Mouse (Mus musculus): ENCODE data around the gene Tyro3. TPM values are rescaled to one million over a fixed set of nuclear protein-coding genes. Genes with fewer than 3 reads are reported as not detected.
A peak's percentile ranks its signal among the peaks of the same experiment; 100 is the strongest.

Gene Tyro3
- polyA plus RNA-seq (2014; fragmentation: Nextera tagmentation; extraction: Ambion mirVana) = 19.0 and 21.9 TPM in 2 replicates

- no peak for DNase-seq
- Histone ChIP-seq H3K9ac (no peak within 1 kb of the TSS), H3K4me2 (no peak within 1 kb of the TSS), H3K4me3 (ENCODE audit: low read depth, low read length) (no peak within 1 kb of the TSS), H3K36me3 (ENCODE audit: insufficient read depth) (no peaks in the 10 kb centered on the region), H3K4me1 (ENCODE audit: insufficient read depth) (0 out of 2 replicates have a peak, but pooled peaks cover 3% of the 10 kb centered on the region), H3K27ac (ENCODE audit: low read depth) (no peak within 1 kb of the TSS), H3K9me3 (ENCODE audit: low read depth, low read length) (no peaks in the 10 kb centered on the region), H3K27me3 (ENCODE audit: insufficient read depth, low read length) (no peaks in the 10 kb centered on the region)
- no peak for TF ChIP-seq CTCF (IDR thresholded peaks at IDR 0.05; ENCODE audit: low read depth)
- 52% methylated on average over 5 of the region's 5 CpGs for WGBS
- ATAC-seq (ENCODE audit: insufficient read depth) = no peak
Measured at GRCm38 (mm10) chr2:119797279-119797783, at the start of gene Tyro3. TSS of gene Tyro3 (plus strand) at chr2:119797733.

GRCm38 (mm10) chr2:119749260-119749659 lies 48.3 kb upstream of the Tyro3 start:
- H3K4me1 ChIP-seq (ENCODE audit: insufficient read depth) = peaks cover 3% of the 10 kb centered on the region; the same call in 1 of the 2 replicates
- WGBS = 60% methylated on average over 13 of the region's 13 CpGs
- DNase-seq (no peak), ATAC-seq (ENCODE audit: insufficient read depth) (no peak)
- no peak overlapping the region for H3K27ac ChIP-seq (ENCODE audit: low read depth)
- peaks cover 11% of the 10 kb centered on the region; the same call in 1 of the 2 replicates for H3K27me3 ChIP-seq (ENCODE audit: insufficient read depth, low read length)
- H3K9me3 ChIP-seq (ENCODE audit: low read depth, low read length) = no peaks in the 10 kb centered on the region
- no peak overlapping the region for H3K9ac ChIP-seq
- no peak overlapping the region for H3K4me2 ChIP-seq
- no peaks in the 10 kb centered on the region for H3K36me3 ChIP-seq (ENCODE audit: insufficient read depth)
- no peak overlapping the region for H3K4me3 ChIP-seq (ENCODE audit: low read depth, low read length)
- TF ChIP-seq CTCF (IDR thresholded peaks at IDR 0.05; ENCODE audit: low read depth) = no peak

DNA sequence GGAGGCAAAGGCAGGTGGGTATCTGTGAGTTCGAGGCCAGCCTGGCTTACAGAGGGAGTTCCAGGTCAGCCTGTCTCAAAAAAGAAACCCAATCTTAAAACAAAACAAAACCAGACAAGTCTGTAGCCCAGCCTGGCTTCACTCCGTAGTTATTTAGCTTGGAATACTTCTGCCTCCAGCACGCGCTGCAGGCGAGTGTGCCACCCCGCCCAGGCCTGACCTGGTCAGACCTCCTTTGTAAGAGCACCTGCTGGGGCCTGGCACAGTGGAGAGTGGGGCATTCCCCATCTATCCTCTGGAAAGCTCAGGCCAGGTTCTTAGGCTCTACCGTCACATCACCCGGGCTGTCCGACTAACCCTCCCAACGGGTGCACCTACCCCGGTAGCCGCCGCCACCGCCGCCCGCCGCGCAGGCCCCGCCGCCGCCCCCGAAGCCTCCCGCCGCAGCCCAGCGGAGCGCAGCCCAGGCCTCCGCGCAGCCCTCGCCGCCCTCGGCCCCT lies 39.9 kb upstream of the Tyro3 start:
- no peak for ATAC-seq (ENCODE audit: insufficient read depth)

DNA sequence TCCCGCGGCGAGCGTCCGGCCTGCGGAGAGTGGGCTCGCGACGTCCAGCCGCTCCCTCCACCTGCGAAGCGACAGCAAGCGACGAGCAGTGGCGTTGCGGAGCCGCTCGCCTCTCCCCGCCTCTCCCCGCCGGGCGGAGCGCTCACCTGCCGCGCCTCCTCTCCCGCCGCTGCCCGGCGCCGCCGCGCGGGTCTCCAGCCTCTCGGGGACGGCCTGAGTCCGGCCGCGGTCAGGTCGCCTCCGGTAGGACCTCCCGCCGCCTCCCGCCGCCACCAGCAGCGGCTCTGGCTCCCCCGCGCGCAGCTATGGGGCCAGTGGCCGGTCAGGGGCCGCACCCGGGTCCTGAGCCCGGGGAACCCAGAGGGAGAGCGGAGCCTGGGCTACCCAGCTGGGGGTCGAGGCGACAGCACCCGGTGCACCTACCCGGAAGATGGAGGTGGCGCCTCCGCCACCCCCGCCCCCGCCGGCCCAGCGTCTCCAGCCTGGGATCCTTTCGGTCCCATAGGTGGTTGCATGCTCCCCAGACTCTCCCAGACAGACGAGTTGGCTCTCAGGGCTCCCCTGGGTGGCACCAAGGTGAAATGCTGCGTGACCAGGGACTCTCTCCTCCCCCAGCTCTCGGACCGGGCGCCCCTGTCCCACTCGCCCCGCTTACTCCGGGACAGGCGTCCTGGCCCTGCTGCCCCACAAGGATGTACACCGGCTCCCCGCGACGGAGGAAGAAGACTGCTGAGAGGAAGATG lies 39.3 kb upstream of the Tyro3 start:
- no peak for ATAC-seq (ENCODE audit: insufficient read depth)
- H3K27ac ChIP-seq (ENCODE audit: low read depth) = no peak overlapping the region
- H3K4me2 ChIP-seq = peak overlapping the region; percentile 98
- no peak for TF ChIP-seq CTCF (IDR thresholded peaks at IDR 0.05; ENCODE audit: low read depth)
- DNase-seq = peak; percentile 34
- H3K27me3 ChIP-seq (ENCODE audit: insufficient read depth, low read length) = peaks cover 47% of the 10 kb centered on the region
- H3K4me3 ChIP-seq (ENCODE audit: low read depth, low read length) = peak overlapping the region; percentile 59
- no peaks in the 10 kb centered on the region for H3K4me1 ChIP-seq (ENCODE audit: insufficient read depth)
- peaks cover under 1% of the 10 kb centered on the region for H3K36me3 ChIP-seq (ENCODE audit: insufficient read depth)
- no peaks in the 10 kb centered on the region for H3K9me3 ChIP-seq (ENCODE audit: low read depth, low read length)
- peak overlapping the region; percentile 46 for H3K9ac ChIP-seq
- WGBS = under 1% methylated on average over 73 of the region's 77 CpGs

More for the DNA sequence above, 39.9 kb upstream of the Tyro3 start:
- 2% methylated on average over 27 of the region's 31 CpGs for WGBS
- Histone ChIP-seq H3K27ac (ENCODE audit: low read depth) (no peak overlapping the region), H3K9me3 (ENCODE audit: low read depth, low read length) (no peaks in the 10 kb centered on the region), H3K27me3 (ENCODE audit: insufficient read depth, low read length) (peaks cover 47% of the 10 kb centered on the region), H3K36me3 (ENCODE audit: insufficient read depth) (no peaks in the 10 kb centered on the region), H3K4me3 (ENCODE audit: low read depth, low read length) (peak overlapping the region; percentile 59), H3K4me1 (ENCODE audit: insufficient read depth) (no peaks in the 10 kb centered on the region), H3K9ac (peak overlapping the region; percentile 46), H3K4me2 (peak overlapping the region; percentile 98)
- no peak for TF ChIP-seq CTCF (IDR thresholded peaks at IDR 0.05; ENCODE audit: low read depth)
- peak; percentile 10 for DNase-seq

- H3K36me3 ChIP-seq (ENCODE audit: insufficient read depth) = peaks cover 7% of the 10 kb centered on the region
- peaks cover 47% of the 10 kb centered on the region for H3K27me3 ChIP-seq (ENCODE audit: insufficient read depth, low read length)
- H3K27ac ChIP-seq (ENCODE audit: low read depth) = no peak overlapping the region
- DNase-seq (no peak), ATAC-seq (ENCODE audit: insufficient read depth) (no peak)
- no peaks in the 10 kb centered on the region for H3K9me3 ChIP-seq (ENCODE audit: low read depth, low read length)
- peak overlapping the region; percentile 98 for H3K4me2 ChIP-seq
- no peak for TF ChIP-seq CTCF (IDR thresholded peaks at IDR 0.05; ENCODE audit: low read depth)
- H3K9ac ChIP-seq = peak overlapping the region; percentile 46
- WGBS = 3% methylated on average over 44 of the region's 44 CpGs
- no peaks in the 10 kb centered on the region for H3K4me1 ChIP-seq (ENCODE audit: insufficient read depth)
- H3K4me3 ChIP-seq (ENCODE audit: low read depth, low read length) = peak overlapping the region; percentile 59
Measured at GRCm38 (mm10) chr2:119758844-119759835, 38.4 kb upstream of the Tyro3 start.

DNA sequence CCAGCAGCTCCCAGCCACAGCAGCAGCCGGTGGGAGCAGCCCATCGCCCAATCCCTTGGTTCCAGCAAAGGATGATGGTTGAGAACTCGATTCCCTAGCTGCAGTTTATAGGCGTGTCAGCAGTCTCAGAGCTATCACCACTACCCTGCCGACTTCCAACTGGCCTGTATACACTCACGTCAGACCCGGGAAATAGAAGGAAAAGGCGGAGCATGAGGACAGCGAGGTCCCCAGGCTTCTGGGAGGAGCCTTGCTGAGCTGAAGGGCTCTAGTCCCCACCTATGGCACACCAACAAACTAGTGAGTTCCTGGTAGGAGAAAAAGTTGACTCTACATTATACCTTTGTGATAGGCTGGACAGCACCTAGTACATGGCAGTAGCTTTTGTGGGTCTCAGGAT lies 37.3 kb upstream of the Tyro3 start, which contains the start of gene Ltk:
Gene Ltk, minus strand, starts transcription at position 181 of the 400 bp plus-strand sequence.
- WGBS = 11% methylated on average over 9 of the region's 9 CpGs

More for the DNA sequence above, 37.3 kb upstream of the Tyro3 start, which contains the start of gene Ltk:
- Histone ChIP-seq H3K9ac (no peak within 1 kb of the TSS), H3K4me1 (ENCODE audit: insufficient read depth) (no peaks in the 10 kb centered on the region), H3K4me3 (ENCODE audit: low read depth, low read length) (peak within 1 kb of the TSS; percentile 59; the same call in 1 of the 2 replicates), H3K9me3 (ENCODE audit: low read depth, low read length) (no peaks in the 10 kb centered on the region), H3K27me3 (ENCODE audit: insufficient read depth, low read length) (peaks cover 47% of the 10 kb centered on the region), H3K27ac (ENCODE audit: low read depth) (no peak within 1 kb of the TSS), H3K4me2 (no peak within 1 kb of the TSS), H3K36me3 (ENCODE audit: insufficient read depth) (peaks cover 15% of the 10 kb centered on the region)
- ATAC-seq (ENCODE audit: insufficient read depth) = no peak
- no peak for TF ChIP-seq CTCF (IDR thresholded peaks at IDR 0.05; ENCODE audit: low read depth)
- DNase-seq = no peak

Data from lung, embryonic 14.5 days (tissue).